Mouse (Mus musculus) heart, postnatal 14 days (tissue): ENCODE data around the gene Arl2bp. TPM values are rescaled to one million over a fixed set of nuclear protein-coding genes. Genes with fewer than 3 reads are reported as not detected.

Experiments used
- total RNA-seq, 2 experiments: library from RNA; stranded (reverse); gene quantifications; 2 replicates each; pipeline ENCODE4 v1.2.3; 2021

Gene Arl2bp
- total RNA-seq, 2 experiments from 2014 or later: 90.8 to 90.9 TPM

Other genes with a start within 250 kb of the Arl2bp start
- 1 to 10 TPM in 1 of 2 experiments, under 1 TPM in 1; 0.22 to 1.4 TPM for gene Nlrc5, start 232.2 kb upstream of the Arl2bp start, total RNA-seq
- gene Cpne2, start 133.6 kb upstream of the Arl2bp start, total RNA-seq: 1 to 10 TPM; 5.3 to 5.8 TPM
- gene Rspry1, start 64.7 kb upstream of the Arl2bp start, total RNA-seq: 10 to 100 TPM; 12.9 to 14.9 TPM
- 10 to 100 TPM; 18.7 to 20.4 TPM for gene Fam192a, start 64.6 kb upstream of the Arl2bp start, total RNA-seq
- under 1 TPM; 0.61 to 0.86 TPM for gene Pllp, start 29.7 kb downstream of the Arl2bp start, total RNA-seq
- gene Ccl22, start 79.0 kb downstream of the Arl2bp start, total RNA-seq: under 1 TPM in 1 of 2 experiments, not detected in 1; 0.90 TPM
- gene Cx3cl1, start 105.4 kb downstream of the Arl2bp start, total RNA-seq: 1 to 10 TPM; 2.8 to 3.2 TPM
- not detected for gene Ccl17, start 143.9 kb downstream of the Arl2bp start, total RNA-seq
- 100 to 1,000 TPM; 400 to 427 TPM for gene Coq9, start 171.7 kb downstream of the Arl2bp start, total RNA-seq
- gene Ciapin1, start 171.8 kb downstream of the Arl2bp start, total RNA-seq: 10 to 100 TPM; 76.8 to 92.4 TPM
- gene Polr2c, start 190.8 kb downstream of the Arl2bp start, total RNA-seq: 10 to 100 TPM; 65.4 to 65.8 TPM
- 10 to 100 TPM; 23.3 to 26.5 TPM for gene Dok4, start 209.7 kb downstream of the Arl2bp start, total RNA-seq